Mouse (Mus musculus) liver, postnatal 0 days (tissue): ENCODE measurements around the gene Ttc33.

Source experiments
- CTCF ChIP-seq: sonication (generic); IDR thresholded peaks from 2 replicates; pipeline ENCODE4 v1.5.1; 2016; ENCODE audit warnings: antibody characterized with exemption, low read depth
- EP300 ChIP-seq: IDR thresholded peaks from 2 replicates; pipeline ENCODE4 v1.6.1; 2016; ENCODE audit warnings: antibody characterized with exemption, low read depth, mild to moderate bottlenecking

GRCm38 (mm10) chr15:5235527-5235926, 50.2 kb downstream of the Ttc33 start:
- TF ChIP-seq CTCF (no peak), EP300 (no peak)
